Mouse (Mus musculus): ENCODE data around the gene Gm525. TPM values are rescaled to one million over a fixed set of nuclear protein-coding genes. Genes with fewer than 3 reads are reported as not detected.

Gene Gm525
- total RNA-seq, 2 experiments from 2014 or later = not detected

DNA sequence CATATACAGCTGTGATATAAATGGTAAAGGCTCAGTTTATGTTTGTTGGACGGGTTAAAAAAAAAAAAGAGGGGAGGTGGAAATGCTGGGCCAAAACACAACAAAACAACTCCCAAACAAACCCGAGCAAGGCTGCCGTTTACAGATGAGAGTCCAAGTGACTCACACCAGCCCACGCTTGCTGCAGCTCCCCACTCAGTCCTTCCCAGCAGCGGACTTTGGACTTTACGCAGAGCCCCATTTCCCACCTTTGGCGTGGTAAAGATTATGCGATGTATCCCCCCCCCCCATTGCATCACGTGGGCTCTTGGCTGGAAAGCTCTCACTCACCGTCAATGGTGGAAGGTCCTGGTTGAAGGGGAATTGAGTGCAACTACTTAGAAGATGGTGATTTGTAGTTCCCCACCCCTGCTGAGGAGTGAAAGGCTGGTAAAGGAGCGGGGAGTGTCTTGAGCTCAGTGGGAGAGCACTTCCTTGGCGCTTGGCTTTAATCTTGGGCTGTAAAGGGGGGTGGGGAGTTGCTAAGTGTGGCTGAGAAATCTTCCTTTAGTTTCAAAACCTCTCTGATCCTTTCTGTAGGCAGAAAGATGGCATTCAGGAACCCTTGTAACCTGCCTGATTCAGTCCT is 33.7 kb downstream of the Gm525 start:
- Histone ChIP-seq H3K4me3 (no peak overlapping the region), H3K27ac (no peak overlapping the region)
- intact Hi-C loops (cut with DNase I) = no loop called here
- no peak for TF ChIP-seq CTCF (IDR thresholded peaks at IDR 0.05)
- no peak for DNase-seq

DNA sequence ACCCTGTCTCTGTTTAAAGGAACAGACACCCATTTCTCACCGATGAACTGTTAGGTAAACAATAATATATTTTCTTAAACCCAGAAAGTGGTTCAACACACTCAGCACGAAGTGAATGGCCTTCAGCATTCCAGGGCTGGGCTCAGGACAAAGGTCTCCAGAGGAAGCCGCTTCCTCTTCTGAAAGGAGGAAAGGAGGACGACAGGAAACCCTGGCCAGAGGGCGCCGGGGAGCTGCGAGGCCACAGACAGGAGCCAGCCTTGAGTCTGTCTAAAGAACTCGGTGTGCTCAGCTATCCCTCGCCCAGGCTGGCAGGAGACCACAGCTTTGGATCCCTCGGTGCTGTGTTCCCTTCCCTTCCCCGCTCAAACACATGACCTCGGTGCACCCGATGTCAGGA is 50.8 kb downstream of the Gm525 start:
- peak; percentile 48 for DNase-seq
- Histone ChIP-seq H3K27ac (no peak overlapping the region), H3K4me3 (no peak overlapping the region)
- intact Hi-C loops (cut with DNase I) = no loop called here
- TF ChIP-seq CTCF (IDR thresholded peaks at IDR 0.05) = no peak

DNA sequence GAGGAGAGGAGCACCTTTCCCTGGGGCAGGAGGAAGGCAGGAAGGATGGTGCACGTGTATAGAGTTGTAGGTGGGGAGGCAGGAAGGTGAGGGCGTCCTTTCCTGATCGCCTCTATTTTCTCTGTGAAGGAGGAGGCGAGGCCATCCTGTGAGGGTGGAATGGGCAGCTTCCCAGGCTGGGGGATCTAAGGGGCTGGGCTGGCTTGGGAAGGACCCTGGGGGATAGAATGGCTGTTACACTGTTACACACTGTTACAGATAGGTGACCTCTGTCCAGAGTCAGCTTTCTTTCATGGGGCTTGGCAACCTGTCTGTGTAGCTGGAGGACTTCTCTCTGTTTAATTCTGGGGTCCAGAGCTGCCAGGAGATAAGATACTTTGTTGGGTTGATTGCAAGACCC is 57.2 kb downstream of the Gm525 start:
- H3K4me3 ChIP-seq = no peak overlapping the region
- no peak overlapping the region for H3K27ac ChIP-seq
- no peak for DNase-seq
- no peak for TF ChIP-seq CTCF (IDR thresholded peaks at IDR 0.05)
- intact Hi-C loops (cut with DNase I) = no loop called here

DNA sequence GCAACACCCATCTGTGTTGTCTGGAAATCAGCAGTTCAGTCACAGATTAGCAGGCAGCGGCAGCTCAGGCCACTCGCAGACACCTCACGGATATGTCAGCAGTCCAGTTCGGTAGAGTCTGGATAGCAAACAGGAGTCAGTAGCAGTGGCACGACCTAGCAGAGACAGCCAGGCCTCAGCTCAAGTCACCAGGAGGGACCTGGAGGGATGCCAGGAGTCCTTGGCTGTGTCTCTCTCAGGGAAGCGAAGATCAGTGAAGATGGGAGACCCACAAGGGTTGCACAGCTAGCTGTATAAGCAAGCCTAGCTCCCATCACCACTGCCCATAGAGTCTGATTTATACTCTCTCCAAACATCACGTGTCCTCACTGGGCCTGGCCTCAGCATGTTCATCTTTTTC is 58.8 kb downstream of the Gm525 start:
- no peak overlapping the region for H3K4me3 ChIP-seq
- no peak for TF ChIP-seq CTCF (IDR thresholded peaks at IDR 0.05)
- peak; percentile 54 for DNase-seq
- intact Hi-C loops (cut with DNase I) = no loop called here
- H3K27ac ChIP-seq = no peak overlapping the region

DNA sequence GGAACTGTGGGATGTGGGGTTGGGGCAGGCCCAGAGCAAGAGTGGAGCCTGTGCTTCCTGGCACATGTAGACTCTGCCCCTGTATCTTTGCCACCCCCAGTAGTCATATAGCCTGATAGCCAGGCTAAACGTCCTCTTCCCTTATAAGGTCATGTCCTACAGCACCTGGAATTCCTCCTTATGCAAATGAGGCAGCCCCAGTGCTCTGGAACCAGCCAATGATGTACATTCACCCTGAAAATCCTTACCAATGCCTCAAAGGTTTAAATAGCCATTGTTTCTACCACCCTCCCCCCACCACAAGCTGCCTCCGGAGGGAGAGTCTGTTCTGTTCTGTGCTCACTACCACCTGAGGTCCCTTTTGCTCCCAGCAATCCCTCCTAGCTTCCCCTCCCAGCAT is 60.6 kb downstream of the Gm525 start:
- Histone ChIP-seq H3K27ac (no peak overlapping the region), H3K4me3 (no peak overlapping the region)
- no peak for TF ChIP-seq CTCF (IDR thresholded peaks at IDR 0.05)
- intact Hi-C loops (cut with DNase I) = no loop called here
- DNase-seq = no peak

DNA sequence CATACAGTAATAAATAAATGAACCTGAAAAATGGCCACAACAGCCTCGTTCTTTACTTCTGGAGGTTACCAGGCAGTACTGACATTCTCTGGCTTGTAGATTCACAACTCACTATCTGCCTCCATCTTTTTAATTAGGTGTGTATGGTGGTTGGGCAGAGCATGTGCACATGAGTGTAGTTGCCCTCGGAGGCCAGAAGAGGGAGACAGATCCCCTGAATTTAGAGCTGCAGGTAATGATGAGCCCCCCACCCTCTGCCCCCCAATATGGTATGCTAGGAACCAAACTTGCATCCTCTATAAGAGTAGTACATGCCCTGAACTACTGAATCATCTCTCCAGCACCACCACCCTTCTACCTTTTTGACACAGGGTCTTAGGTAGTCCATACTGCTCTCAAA is 64.3 kb downstream of the Gm525 start:
- no peak for TF ChIP-seq CTCF (IDR thresholded peaks at IDR 0.05)
- Histone ChIP-seq H3K4me3 (no peak overlapping the region), H3K27ac (no peak overlapping the region)
- DNase-seq = no peak
- intact Hi-C loops (cut with DNase I) = no loop called here

Other genes with a start within 250 kb of the Gm525 start
- gene Akap1, start 209.3 kb upstream of the Gm525 start, total RNA-seq (2021) = 10 to 100 TPM; 62.5 to 93.2 TPM
- gene Scpep1, start 118.4 kb upstream of the Gm525 start, total RNA-seq (2021) = 10 to 100 TPM in 1 of 2 experiments, 1 to 10 TPM in 1; 6.1 to 11.2 TPM
- gene Elobl, start 106.9 kb upstream of the Gm525 start, total RNA-seq (2021) = not detected
- gene Coil, start 103.6 kb upstream of the Gm525 start, total RNA-seq (2021) = 1 to 10 TPM; 3.8 to 4.6 TPM
- 1 to 10 TPM; 5.9 to 9.0 TPM for gene Trim25, start 74.5 kb upstream of the Gm525 start, total RNA-seq (2021)
- 1 to 10 TPM; 3.4 to 3.7 TPM for gene Dgke, start 7.0 kb upstream of the Gm525 start, total RNA-seq (2021)
- 1 to 10 TPM; 3.1 to 3.5 TPM for gene Nog, start 228.5 kb downstream of the Gm525 start, total RNA-seq (2021)

Data from gastrocnemius, adult 2 months (tissue).